Mouse (Mus musculus): ENCODE results near the gene Scamp5. TPM values are rescaled to one million over a fixed set of nuclear protein-coding genes. Genes with fewer than 3 reads are reported as not detected.

The Scamp5 gene
- polyA plus RNA-seq, 1 experiment, result 76.4 TPM

DNA sequence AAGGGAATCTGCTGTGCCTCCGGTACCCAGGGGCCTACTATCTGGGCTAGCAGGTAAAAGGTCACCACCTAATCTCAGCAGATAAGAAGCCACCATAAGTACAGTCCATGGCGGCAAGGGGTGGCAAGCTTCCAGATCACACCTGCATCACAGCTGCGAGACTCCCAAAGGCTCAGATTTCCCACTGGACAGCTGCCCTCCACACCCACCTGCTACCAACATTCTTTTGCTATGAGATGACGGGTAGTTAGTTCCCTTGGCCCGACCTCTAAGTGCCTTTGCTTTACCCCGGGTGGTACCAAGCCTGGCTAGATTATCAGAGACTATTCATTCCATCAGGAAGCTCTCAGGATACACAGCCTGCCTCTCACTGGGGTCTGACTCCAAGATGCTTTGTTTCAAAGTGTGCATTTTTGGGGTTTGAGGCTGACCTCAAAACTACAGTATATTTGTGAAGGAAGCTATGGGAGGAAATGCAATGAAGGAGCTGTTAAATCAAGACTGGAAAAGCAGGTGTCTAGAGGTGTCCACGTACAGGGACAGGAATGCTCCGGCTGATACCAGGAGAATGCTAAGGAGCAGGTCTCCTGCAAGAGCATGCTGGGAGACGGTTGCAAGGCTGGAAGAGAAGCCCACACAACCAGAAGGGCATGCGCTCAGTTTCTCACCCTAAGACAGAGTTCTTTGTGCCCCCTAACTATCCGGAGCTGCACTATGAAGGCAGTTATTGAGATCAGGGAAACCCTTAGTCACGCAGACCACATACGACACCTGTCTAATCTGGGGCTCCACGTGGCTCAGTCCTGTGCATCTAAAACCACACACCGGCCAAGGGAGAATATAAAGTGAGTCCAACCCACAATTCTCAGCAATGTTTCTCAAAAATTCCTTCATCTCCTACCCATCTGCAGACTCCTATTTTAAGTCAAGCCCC, 65.3 kb downstream of the Scamp5 start:
- 71% methylated on average over 15 of the region's 15 CpGs for WGBS
- no peaks in the 10 kb centered on the region for H3K4me1 ChIP-seq (ENCODE audit: control insufficient read depth, insufficient read depth, low read length)
- H3K27me3 ChIP-seq (replicated peaks; ENCODE audit: control insufficient read depth, insufficient read depth, low read length), result no peaks in the 10 kb centered on the region
- DNase-seq, result no peak
- no peak overlapping the region for H3K27ac ChIP-seq (ENCODE audit: insufficient read depth, low read depth, low read length)
- H3K4me3 ChIP-seq (ENCODE audit: insufficient read depth, low read depth, low read length), result no peak overlapping the region
- H3K36me3 ChIP-seq (ENCODE audit: control insufficient read depth, insufficient read depth, low read length), result no peaks in the 10 kb centered on the region
- TF ChIP-seq POLR2A (IDR thresholded peaks at IDR 0.05; ENCODE audit: low read depth, low read length), result no peak
- TF ChIP-seq CTCF (conservative IDR thresholded peaks at IDR 0.05; ENCODE audit: insufficient read depth, insufficient read length, low read depth, low read length), result no peak

DNA sequence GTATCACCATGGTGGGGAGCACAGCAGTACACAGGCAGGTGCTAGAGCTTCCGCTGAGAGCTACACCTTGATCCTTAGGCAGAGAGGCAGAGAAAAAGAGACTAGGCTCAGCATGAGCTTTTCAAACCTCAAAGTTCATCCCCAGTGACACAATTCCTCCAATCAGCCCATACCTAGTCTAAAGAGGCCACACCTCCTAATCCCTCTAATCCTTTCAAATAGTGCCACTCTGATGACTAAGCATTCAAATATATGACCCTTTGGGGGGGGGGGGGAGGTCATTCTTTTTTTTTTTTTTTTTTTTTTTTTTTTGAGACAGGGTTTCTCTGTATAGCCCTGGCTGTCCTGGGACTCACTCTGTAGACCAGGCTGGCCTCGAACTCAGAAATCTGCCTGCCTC, 69.1 kb downstream of the Scamp5 start:
- no peaks in the 10 kb centered on the region for H3K36me3 ChIP-seq (ENCODE audit: control insufficient read depth, insufficient read depth, low read length)
- TF ChIP-seq POLR2A (IDR thresholded peaks at IDR 0.05; ENCODE audit: low read depth, low read length), result no peak
- TF ChIP-seq CTCF (conservative IDR thresholded peaks at IDR 0.05; ENCODE audit: insufficient read depth, insufficient read length, low read depth, low read length), result no peak
- H3K27ac ChIP-seq (ENCODE audit: insufficient read depth, low read depth, low read length), result no peak overlapping the region
- WGBS, result 94% methylated on average over 2 of the region's 2 CpGs
- H3K4me3 ChIP-seq (ENCODE audit: insufficient read depth, low read depth, low read length), result no peak overlapping the region
- DNase-seq, result no peak
- no peaks in the 10 kb centered on the region for H3K27me3 ChIP-seq (replicated peaks; ENCODE audit: control insufficient read depth, insufficient read depth, low read length)
- H3K4me1 ChIP-seq (ENCODE audit: control insufficient read depth, insufficient read depth, low read length), result no peaks in the 10 kb centered on the region

DNA sequence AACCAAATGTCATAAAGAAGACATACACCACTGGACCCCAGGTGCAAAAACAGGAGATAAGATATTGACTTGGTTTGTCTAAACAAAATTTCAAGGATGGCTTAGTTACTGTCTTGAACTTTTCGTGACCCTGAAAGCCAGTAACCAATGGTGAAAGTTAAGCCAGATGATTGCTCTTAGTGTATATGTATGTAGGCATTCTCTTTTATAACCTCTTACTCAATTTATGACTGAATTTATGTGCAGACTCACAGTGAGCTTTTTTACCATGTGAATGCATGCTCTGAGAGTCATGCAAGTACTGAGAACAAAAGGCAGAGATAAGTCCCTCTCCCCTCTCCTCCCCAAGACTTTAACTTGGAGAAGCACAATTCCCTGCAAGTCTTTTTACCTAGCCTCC, 75.0 kb downstream of the Scamp5 start:
- TF ChIP-seq CTCF (conservative IDR thresholded peaks at IDR 0.05; ENCODE audit: insufficient read depth, insufficient read length, low read depth, low read length), result no peak
- no peak for TF ChIP-seq POLR2A (IDR thresholded peaks at IDR 0.05; ENCODE audit: low read depth, low read length)
- Histone ChIP-seq H3K4me3 (ENCODE audit: insufficient read depth, low read depth, low read length) (no peak overlapping the region), H3K27ac (ENCODE audit: insufficient read depth, low read depth, low read length) (no peak overlapping the region), H3K36me3 (ENCODE audit: control insufficient read depth, insufficient read depth, low read length) (no peaks in the 10 kb centered on the region), H3K27me3 (replicated peaks; ENCODE audit: control insufficient read depth, insufficient read depth, low read length) (no peaks in the 10 kb centered on the region), H3K4me1 (ENCODE audit: control insufficient read depth, insufficient read depth, low read length) (no peaks in the 10 kb centered on the region)
- 86% methylated on average over 1 of the region's 1 CpGs for WGBS
- DNase-seq, result no peak

Other genes with a start within 250 kb of the Scamp5 start
- gene Trcg1, start 231.5 kb downstream of the Scamp5 start, polyA plus RNA-seq (2012; rRNA removed), result not detected in 2 replicates
- gene 1700017B05Rik, start 205.4 kb downstream of the Scamp5 start, polyA plus RNA-seq (2012; rRNA removed), result 9.5 TPM in 2 replicates
- gene Ppcdc, start 27.9 kb downstream of the Scamp5 start, polyA plus RNA-seq (2012; rRNA removed), result 45.4 and 57.9 TPM in 2 replicates
- 0.36 and 0.94 TPM in 2 replicates for gene Rpp25, start 36.0 kb upstream of the Scamp5 start, polyA plus RNA-seq (2012; rRNA removed)
- 757 and 763 TPM in 2 replicates for gene Cox5a, start 53.2 kb upstream of the Scamp5 start, polyA plus RNA-seq (2012; rRNA removed)
- gene Fam219b, start 69.5 kb upstream of the Scamp5 start, polyA plus RNA-seq (2012; rRNA removed), result 6.2 and 12.2 TPM in 2 replicates
- 62.4 and 70.4 TPM in 2 replicates for gene Mpi, start 84.7 kb upstream of the Scamp5 start, polyA plus RNA-seq (2012; rRNA removed)
- gene Scamp2, start 92.9 kb upstream of the Scamp5 start, polyA plus RNA-seq (2012; rRNA removed), result 166 and 187 TPM in 2 replicates
- 26.2 and 26.9 TPM in 2 replicates for gene Ulk3, start 121.4 kb upstream of the Scamp5 start, polyA plus RNA-seq (2012; rRNA removed)
- gene Cplx3, start 138.2 kb upstream of the Scamp5 start, polyA plus RNA-seq (2012; rRNA removed), result 0.42 and 0.47 TPM in 2 replicates
- 0.08 TPM in 1 of 2 replicates, not detected in the other for gene Lman1l, start 152.7 kb upstream of the Scamp5 start, polyA plus RNA-seq (2012; rRNA removed)
- gene Csk, start 185.6 kb upstream of the Scamp5 start, polyA plus RNA-seq (2012; rRNA removed), result 30.9 and 42.4 TPM in 2 replicates
- gene Cyp1a2, start 215.6 kb upstream of the Scamp5 start, polyA plus RNA-seq (2012; rRNA removed), result 0.07 TPM in 1 of 2 replicates, not detected in the other
- 0.97 and 1.0 TPM in 2 replicates for gene Cyp1a1, start 219.9 kb upstream of the Scamp5 start, polyA plus RNA-seq (2012; rRNA removed)
- gene Edc3, start 240.5 kb upstream of the Scamp5 start, polyA plus RNA-seq (2012; rRNA removed), result 7.9 and 8.4 TPM in 2 replicates

All from kidney, adult 2 months (tissue).